In genomic region chr14:96775801-96776200, GRCm38 (mm10) we compare ENCODE assay signal across 21 mouse cellular contexts.
DNase-seq lines count a peak whose midpoint lies in the region; ATAC-seq and TF ChIP-seq lines count a peak whose summit lies in the region.
"Had no signal": no experiment of that assay in that cellular context is flagged by ENCODE, and none has a peak within 500 bp of the region (broad histone marks: within the 10 kb centered on the region; RNA-seq: fewer than 3 reads in every experiment).

No protein-coding gene starts in this region.

- no peak overlapping the region for H3K27ac ChIP-seq in embryonic facial prominence, embryonic 14.5 days (replicated peaks; ENCODE audit: low read depth, low read length)
- H3K27ac ChIP-seq in embryonic facial prominence, embryonic 10.5 days (replicated peaks), result no peak overlapping the region
- peak overlapping the region; percentile 57 for H3K27ac ChIP-seq in embryonic fibroblast, embryonic 13.5 days (ENCODE audit: insufficient read depth, low read length)
- H3K27ac ChIP-seq: embryonic facial prominence, embryonic 13.5 days; forebrain, embryonic 10.5 days; forebrain, embryonic 12.5 days had no signal

- no peaks in the 10 kb centered on the region for H3K27me3 ChIP-seq in embryonic facial prominence, embryonic 14.5 days (replicated peaks; ENCODE audit: control insufficient read depth, insufficient read depth, low read length)
- no peaks in the 10 kb centered on the region for H3K27me3 ChIP-seq in embryonic facial prominence, embryonic 10.5 days (replicated peaks; ENCODE audit: low read depth, poor library complexity, severe bottlenecking)
- H3K27me3 ChIP-seq: embryonic facial prominence, embryonic 13.5 days; forebrain, embryonic 12.5 days; Patski had no signal

- H3K4me2 ChIP-seq in embryonic facial prominence, embryonic 14.5 days (ENCODE audit: low read depth, low read length), result no peak overlapping the region
- H3K4me2 ChIP-seq: embryonic facial prominence, embryonic 13.5 days; forebrain, embryonic 12.5 days had no signal

- H3K36me3 ChIP-seq in embryonic facial prominence, embryonic 14.5 days (ENCODE audit: control insufficient read depth, insufficient read depth, low read length), result no peaks in the 10 kb centered on the region
- no peaks in the 10 kb centered on the region for H3K36me3 ChIP-seq in embryonic facial prominence, embryonic 10.5 days (replicated peaks)
- H3K36me3 ChIP-seq: embryonic facial prominence, embryonic 13.5 days; forebrain, embryonic 10.5 days; forebrain, embryonic 12.5 days had no signal

- H3K4me3 ChIP-seq in embryonic facial prominence, embryonic 14.5 days (ENCODE audit: low read depth, low read length), result no peak overlapping the region
- H3K4me3 ChIP-seq in embryonic facial prominence, embryonic 10.5 days, result no peak overlapping the region
- H3K4me3 ChIP-seq in embryonic fibroblast, embryonic 13.5 days (ENCODE audit: insufficient read depth, low read length), result no peak overlapping the region
- H3K4me3 ChIP-seq: embryonic facial prominence, embryonic 13.5 days; erythroblast, embryonic 14.5 days; forebrain, embryonic 10.5 days; forebrain, embryonic 12.5 days had no signal

- DNase-seq in embryonic facial prominence, embryonic 14.5 days (ENCODE audit: low spot score), result peak; percentile 54
- no peak for DNase-seq in embryonic facial prominence, embryonic 10.5 days (ENCODE audit: low spot score)
- peak; percentile 45 for DNase-seq in 3T3-L1 (ENCODE audit: low read depth, low spot score)
- no peak for DNase-seq in thymus, postnatal 0 days (ENCODE audit: low spot score)
- DNase-seq: adrenal gland, adult 8-10 months; adrenal gland, postnatal 14 days; adrenal gland, postnatal 36 days; cerebellum, adult 11-12 months; cerebellum, adult 2 months; cerebellum, adult 9-10 months; cerebellum, postnatal 10 days; cerebellum, postnatal 25 days had no signal

- no peak overlapping the region for H3K9ac ChIP-seq in embryonic facial prominence, embryonic 14.5 days (ENCODE audit: low read depth, low read length)
- H3K9ac ChIP-seq: embryonic facial prominence, embryonic 13.5 days; forebrain, embryonic 12.5 days had no signal

- no peak for TF ChIP-seq POLR2A in embryonic fibroblast, embryonic 13.5 days (IDR thresholded peaks at IDR 0.05; ENCODE audit: low read depth, low read length)

- H3K4me1 ChIP-seq in embryonic facial prominence, embryonic 14.5 days (ENCODE audit: control insufficient read depth, insufficient read depth, low read length), result no peaks in the 10 kb centered on the region
- no peaks in the 10 kb centered on the region for H3K4me1 ChIP-seq in embryonic facial prominence, embryonic 10.5 days
- H3K4me1 ChIP-seq in embryonic fibroblast, embryonic 13.5 days (ENCODE audit: control insufficient read depth, insufficient read depth, low read length), result 0 out of 2 replicates have a peak, but pooled peaks cover 2% of the 10 kb centered on the region
- H3K4me1 ChIP-seq: embryonic facial prominence, embryonic 13.5 days; forebrain, embryonic 10.5 days; forebrain, embryonic 12.5 days had no signal

- no peak for ATAC-seq in embryonic facial prominence, embryonic 14.5 days (ENCODE audit: low read depth)
- ATAC-seq: activated CD4-positive, CD25-positive, alpha-beta regulatory T cell, adult 4 months; forebrain, embryonic 14.5 days; forebrain, embryonic 16.5 days; Patski had no signal

- 52% methylated on average over 1 of the region's 1 CpGs for WGBS in embryonic facial prominence, embryonic 14.5 days
- WGBS in embryonic facial prominence, embryonic 10.5 days, result 80% methylated on average over 1 of the region's 1 CpGs

- no peaks in the 10 kb centered on the region for H3K9me3 ChIP-seq in embryonic facial prominence, embryonic 14.5 days (ENCODE audit: control insufficient read depth, low read length)
- no peaks in the 10 kb centered on the region for H3K9me3 ChIP-seq in embryonic facial prominence, embryonic 10.5 days
- H3K9me3 ChIP-seq: embryonic facial prominence, embryonic 13.5 days; forebrain, embryonic 10.5 days; forebrain, embryonic 12.5 days had no signal

- TF ChIP-seq CTCF in embryonic fibroblast, embryonic 13.5 days (IDR thresholded peaks at IDR 0.05; ENCODE audit: borderline replicate concordance, insufficient read depth, low read length), result no peak

Comparison
In these comparisons a context has a peak if more than half of its experiments do, and no peak if none do; other contexts are left out.
1. DNase-seq: peak in embryonic facial prominence, embryonic 14.5 days (single experiment) and 3T3-L1 (single experiment); none in embryonic facial prominence, embryonic 10.5 days (single experiment) and thymus, postnatal 0 days (single experiment).